Mouse (Mus musculus) adrenal gland, postnatal 4 days (tissue): ENCODE results near the gene Xpo4. TPM values are rescaled to one million over a fixed set of nuclear protein-coding genes. Genes with fewer than 3 reads are reported as not detected.
A peak's percentile ranks its signal among the peaks of the same experiment; 100 is the strongest.
"Not testable (repeated sequence)": the region's sequence is repeated elsewhere in the genome, so short reads cannot be mapped to it uniquely, and the experiment has no call there.

Source experiments
- DNase-seq, 2 experiments: peaks; one replicate each; pipeline ENCODE4 v3.0.0; 2021 to 2022; ENCODE audit warnings: low spot score in 2 of 2, mixed read lengths in 2 of 2
- long read RNA-seq, 2 experiments: library from polyadenylated mRNA; stranded (forward); transcript quantifications; one replicate each; pipeline ENCODE4 v2.0.0; 2021
- total RNA-seq, 2 experiments: library from RNA; stranded (reverse); gene quantifications; 2 replicates each; pipeline ENCODE4 v1.2.3; 2021

The Xpo4 gene
- total RNA-seq: 10 to 100 TPM; 31.6 to 35.5 TPM
- long read RNA-seq, experiment 1, partial matches to known transcripts: 0 of 2 reads
- long read RNA-seq, experiment 1, other reads (novel, unspliced or antisense): 1 of 2 reads
- long read RNA-seq, experiment 2, full-length matches to known transcripts: 4 of 8 reads
- long read RNA-seq, experiment 2, partial matches to known transcripts: 1 of 8 reads
- long read RNA-seq, experiment 2, other reads (novel, unspliced or antisense): 3 of 8 reads

DNA sequence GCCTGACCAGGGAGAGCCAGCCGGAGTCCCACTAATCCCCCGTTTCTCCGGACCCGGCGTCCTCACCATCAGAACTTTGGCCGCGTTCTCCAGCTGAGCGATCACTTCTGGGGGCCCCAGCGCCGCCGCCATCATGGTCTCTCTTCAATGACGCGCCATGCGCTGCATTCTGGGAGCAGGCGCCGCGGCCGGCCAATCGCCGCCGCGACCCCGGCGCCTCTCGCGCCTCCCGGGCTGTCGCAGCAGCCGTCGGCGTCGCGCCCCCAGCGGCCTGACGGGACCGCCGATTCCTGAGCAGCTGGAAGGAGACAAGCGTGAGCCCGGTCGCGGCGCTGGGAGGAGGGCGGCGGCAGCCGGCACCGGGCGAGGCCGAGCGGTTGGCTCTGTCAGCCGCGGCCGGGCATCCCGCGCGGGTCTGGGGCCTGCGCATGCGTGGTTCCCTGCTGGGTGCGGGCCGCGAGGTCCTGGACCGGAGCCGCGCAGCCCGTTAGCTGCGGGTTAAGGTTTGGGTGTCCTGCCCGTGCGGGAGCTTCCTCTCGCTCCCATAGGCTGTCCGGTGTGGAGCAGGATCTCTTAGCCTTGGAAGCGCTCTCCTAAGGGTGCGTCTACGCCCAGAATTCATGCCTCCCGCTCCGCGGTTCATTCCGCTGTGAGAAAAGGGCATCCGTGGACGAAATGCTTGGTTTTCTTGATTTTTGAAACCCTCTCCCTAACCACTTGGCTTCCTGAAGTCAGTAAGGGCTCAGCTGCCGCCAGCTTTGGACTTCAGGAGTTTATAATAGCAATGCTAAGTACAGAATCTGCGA is at the start of gene Xpo4:
Gene Xpo4, minus strand, starts transcription at position 609 of the 806 bp plus-strand sequence.
- peak; percentile 61 to 67 for DNase-seq

DNA sequence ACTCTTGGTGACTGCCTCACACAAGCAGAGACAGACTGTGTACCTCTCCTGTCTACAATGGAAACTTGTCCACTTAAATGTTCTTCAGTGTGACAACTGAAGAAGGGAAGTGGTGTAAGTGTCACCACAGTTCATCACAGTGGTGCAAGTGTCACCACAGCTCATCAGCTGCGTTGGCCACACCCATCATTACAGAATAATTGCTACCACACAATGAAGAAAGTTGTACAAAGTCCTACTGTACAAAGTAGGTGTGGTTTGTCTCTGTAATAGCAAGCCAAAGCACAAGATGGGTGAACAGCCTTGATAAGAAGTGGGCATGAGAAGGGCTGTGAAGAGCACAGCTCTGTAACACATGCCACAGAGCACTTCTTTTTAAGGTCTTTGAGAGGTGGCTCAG is 47.7 kb upstream of the Xpo4 start:
- no peak for DNase-seq

GRCm38 (mm10) chr14:57711059-57711458 is 45.8 kb upstream of the Xpo4 start:
- no peak for DNase-seq

GRCm38 (mm10) chr14:57709171-57709570 is 43.9 kb upstream of the Xpo4 start:
- no peak for DNase-seq

- DNase-seq: no peak
Measured at GRCm38 (mm10) chr14:57708580-57708979, 43.4 kb upstream of the Xpo4 start.

DNA sequence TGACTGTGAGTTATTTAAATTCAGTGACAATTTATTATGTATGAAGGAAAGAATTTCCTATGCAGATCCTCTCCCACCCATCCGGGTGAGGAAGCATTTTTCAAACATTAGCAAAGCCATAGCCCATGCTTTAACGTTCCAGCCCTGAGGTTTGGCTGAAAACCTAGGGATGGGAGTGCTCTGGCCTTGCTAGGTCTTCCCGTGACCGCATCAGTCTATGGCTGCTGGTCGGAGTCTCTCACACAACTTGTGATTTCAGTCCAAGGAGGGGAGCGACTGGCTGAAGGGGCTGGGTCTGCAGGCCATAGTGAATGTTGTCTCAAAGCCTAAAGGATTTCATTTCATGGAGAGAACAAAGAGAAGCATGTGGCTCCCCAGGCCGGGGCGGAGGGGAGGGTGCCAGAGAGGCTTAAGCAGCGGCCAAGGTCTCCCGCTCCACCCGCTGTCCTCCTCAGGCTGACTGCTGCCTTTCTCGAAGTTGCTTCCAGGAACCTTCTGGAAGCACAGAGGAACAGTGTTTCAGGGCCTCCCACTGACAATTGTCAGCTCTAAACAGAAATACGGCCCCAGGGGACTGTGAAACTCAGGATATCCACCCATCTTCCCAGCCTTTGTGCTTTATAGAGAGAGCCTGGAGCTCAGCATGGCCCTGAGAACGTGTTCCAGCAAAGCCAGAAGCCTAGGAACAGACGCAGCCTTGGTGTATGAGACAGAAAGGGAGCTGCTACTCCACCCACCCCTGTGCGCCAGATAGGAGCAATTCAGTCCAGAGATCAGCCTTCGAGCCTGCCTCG is 42.1 kb upstream of the Xpo4 start:
- DNase-seq: peak in 1 of 2 experiments; percentile 15

DNA sequence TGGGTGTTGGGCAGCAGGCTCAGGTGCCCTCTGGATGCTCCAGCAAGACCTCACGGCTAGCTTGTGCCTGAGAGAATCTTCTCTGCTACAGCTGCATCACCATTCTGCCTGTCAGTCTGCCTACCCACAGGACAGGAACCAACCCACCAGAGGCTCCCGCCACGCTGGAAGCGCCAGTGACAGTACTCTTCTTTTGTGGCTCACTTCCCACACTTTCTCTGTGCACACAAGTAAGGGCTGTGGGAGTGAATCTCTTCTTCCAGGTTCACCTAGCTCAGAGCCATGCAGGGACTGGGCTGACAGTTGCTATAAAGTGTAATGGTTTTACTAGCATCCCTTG is 41.5 kb upstream of the Xpo4 start:
- DNase-seq: no peak

- no peak for DNase-seq
Measured at GRCm38 (mm10) chr14:57705759-57706158, 40.5 kb upstream of the Xpo4 start.

DNA sequence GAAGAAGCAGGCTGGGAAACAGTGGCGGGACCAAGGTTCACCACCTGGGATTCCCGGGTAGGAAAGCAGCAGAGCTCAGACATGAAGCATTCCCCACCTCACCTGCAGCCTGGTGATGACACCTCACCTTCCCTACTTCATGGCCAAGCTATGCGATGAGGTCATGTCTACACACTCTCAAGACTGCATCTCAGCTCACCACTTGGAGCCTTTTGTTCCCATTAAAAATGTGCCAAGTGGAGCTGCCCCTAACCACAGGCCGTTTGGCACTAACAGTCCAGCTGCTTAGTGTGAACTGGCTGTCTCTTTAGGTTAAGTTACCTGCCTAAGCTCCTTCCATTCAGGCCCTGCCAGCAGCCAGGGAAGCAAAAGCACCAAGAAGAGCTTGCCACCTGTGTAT is 39.8 kb upstream of the Xpo4 start:
- no peak for DNase-seq

GRCm38 (mm10) chr14:57701915-57702477 is 36.8 kb upstream of the Xpo4 start:
- DNase-seq: no peak

GRCm38 (mm10) chr14:57699461-57699970 is 34.3 kb upstream of the Xpo4 start:
- DNase-seq: no peak

DNA sequence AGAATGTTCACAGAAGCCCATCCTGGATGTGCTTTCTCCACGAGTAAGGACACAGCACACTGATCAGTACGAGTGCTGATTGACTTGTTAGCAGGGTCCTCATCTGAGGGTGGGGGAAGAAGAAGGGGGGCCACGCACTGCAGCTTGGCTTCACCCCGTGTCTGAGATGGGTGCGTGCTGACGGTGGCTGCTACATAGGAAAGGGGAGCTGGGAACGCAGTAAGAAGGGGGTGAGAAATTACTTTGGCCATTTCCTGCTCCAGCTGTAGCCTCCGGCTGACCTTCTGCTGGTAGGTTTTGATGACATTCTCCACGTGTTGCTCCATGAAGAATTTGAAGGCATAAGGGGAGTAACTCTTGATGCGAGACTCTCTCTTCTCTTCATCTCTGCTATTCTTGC is 33.8 kb upstream of the Xpo4 start:
- no peak for DNase-seq

- DNase-seq: no peak
Measured at GRCm38 (mm10) chr14:57696066-57696465, 30.8 kb upstream of the Xpo4 start.

- DNase-seq: no peak
Measured at GRCm38 (mm10) chr14:57695550-57695949, 30.3 kb upstream of the Xpo4 start.

GRCm38 (mm10) chr14:57694246-57694645 is 29.0 kb upstream of the Xpo4 start:
- no peak for DNase-seq

DNA sequence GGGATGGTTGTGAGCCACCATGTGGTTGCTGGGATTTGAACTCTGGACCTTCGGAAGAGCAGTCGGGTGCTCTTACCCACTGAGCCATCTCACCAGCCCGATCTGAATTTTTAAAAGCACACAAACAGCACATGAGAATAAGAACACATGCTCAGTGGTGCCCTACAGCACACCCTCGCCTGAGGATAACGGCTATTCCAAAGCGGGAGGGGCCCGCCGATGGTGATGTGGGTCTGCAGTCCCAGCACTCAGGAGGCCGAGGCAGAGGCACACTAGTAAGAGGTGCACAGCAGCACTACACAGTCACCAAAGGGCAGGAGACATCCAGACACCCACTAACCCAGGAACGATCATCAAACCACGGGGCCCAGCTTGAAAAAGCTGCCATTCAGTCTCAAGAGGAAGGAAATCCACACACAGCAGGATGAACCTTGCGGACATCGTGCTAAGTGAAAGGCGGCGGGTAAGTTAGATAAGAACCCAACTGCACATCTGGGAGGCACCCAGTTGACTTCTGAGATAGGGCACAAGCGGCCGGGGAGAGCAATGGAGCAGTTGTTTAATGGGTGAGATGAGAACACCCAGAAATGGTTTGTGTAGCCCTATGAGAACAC is 27.4 kb upstream of the Xpo4 start:
- no peak for DNase-seq

DNA sequence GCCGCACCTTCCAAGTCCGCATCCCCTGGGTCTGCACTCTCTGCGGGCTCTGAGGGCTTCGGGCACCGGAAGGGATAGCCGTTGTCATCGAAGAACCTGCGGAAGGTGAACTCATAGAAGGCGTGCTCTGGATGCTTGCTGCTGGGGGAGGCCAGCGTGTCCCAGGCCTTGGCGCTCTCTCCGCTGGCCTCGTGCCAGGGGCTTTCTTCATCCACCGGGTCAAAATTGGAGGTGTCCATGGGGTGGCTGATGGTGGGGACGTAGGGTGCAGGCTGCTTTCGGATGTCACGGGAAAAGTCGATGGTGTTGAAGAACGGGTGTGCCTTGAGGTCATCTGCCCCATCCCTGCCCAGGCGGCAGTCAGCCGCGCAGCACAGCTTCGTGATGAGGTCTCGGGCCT is 26.1 kb upstream of the Xpo4 start:
- no peak for DNase-seq

- DNase-seq: no peak
Measured at GRCm38 (mm10) chr14:57690681-57691080, 25.5 kb upstream of the Xpo4 start.

- not testable (repeated sequence) for DNase-seq
Measured at GRCm38 (mm10) chr14:57688066-57688465, 22.8 kb upstream of the Xpo4 start.

- DNase-seq: no peak
Measured at GRCm38 (mm10) chr14:57687441-57687840, 22.2 kb upstream of the Xpo4 start.

DNA sequence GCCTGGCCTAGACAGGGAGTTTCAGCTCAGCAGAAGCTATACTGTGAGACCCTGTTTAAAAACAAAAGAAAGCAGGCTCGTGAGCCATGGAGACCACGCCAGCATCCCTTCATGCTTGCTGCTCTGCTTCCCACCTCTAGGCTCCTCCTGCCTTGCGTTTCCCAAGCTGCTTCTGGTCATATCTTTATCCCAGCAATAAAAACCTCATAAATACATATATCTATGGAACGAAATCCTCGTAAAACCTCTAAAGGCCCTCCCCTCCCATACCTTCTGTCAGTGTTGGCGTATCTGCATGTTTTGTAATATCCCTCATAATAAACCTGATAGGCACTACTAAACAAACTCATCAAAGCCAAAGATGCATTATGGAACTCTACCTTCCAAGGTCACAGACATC is 21.4 kb upstream of the Xpo4 start:
- no peak for DNase-seq
